Mouse (Mus musculus): Measurements from ENCODE around the gene Itgav. TPM values are rescaled to one million over a fixed set of nuclear protein-coding genes. Genes with fewer than 3 reads are reported as not detected.

Gene Itgav
- polyA plus RNA-seq, 1 experiment from 2014 or later, result 78.7 TPM

DNA sequence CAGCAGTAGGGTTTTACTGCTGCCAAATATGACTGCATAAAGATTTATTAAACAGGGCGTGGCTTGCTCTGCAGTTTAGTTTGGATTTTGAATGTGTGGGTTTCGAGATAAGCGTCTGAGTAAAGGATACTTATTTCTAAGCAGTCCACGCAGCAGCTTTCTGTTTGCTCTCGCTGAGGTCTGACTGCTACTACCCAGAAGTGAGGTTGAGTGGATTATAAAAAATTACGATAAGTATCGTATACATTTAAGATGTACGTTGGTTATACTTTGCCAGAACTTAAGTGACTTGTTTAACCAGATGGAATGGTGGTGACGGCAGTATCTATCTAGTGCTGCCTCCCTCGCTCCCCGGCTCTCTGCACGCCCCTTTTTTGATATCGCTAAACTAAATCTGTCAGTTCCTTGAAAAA is 9.8 kb downstream of the Itgav start:
- Histone ChIP-seq H3K4me3 (replicated peaks) (no peak overlapping the region), H3K27ac (no peak overlapping the region), H3K9ac (replicated peaks) (no peak overlapping the region), H3K9me3 (no peaks in the 10 kb centered on the region), H3K4me2 (no peak overlapping the region), H3K27me3 (no peaks in the 10 kb centered on the region), H3K36me3 (peaks cover 37% of the 10 kb centered on the region), H3K4me1 (replicated peaks) (peaks cover 10% of the 10 kb centered on the region)
- 87% methylated on average over 13 of the region's 13 CpGs for WGBS
- no peak for ATAC-seq (ENCODE audit: insufficient number of reproducible peaks, insufficient read depth, low FRiP score, low TSS enrichment, low read depth)

DNA sequence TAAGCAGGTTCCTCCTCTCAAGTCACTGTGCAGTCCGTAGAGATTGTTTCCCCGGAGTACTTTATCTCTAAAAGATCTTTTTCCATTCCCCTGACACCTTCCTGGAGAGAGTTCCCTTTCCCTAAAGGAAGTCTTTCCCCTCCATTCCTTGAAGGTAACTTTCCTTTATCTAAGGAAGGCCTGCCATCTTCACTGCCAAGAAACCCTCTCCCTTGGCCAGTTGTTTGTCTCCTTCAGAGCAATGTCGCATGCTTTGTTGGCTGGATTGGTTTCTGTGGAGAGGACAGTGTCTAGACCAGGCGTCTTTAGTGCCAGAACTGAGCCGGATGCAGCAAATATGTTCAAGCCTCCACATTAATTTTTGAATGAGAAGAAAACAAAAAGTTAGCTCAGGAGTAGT is 11.1 kb downstream of the Itgav start:
- Histone ChIP-seq H3K9me3 (no peaks in the 10 kb centered on the region), H3K27me3 (no peaks in the 10 kb centered on the region), H3K36me3 (peaks cover 37% of the 10 kb centered on the region), H3K27ac (no peak overlapping the region), H3K4me2 (no peak overlapping the region), H3K9ac (replicated peaks) (no peak overlapping the region), H3K4me3 (replicated peaks) (no peak overlapping the region), H3K4me1 (replicated peaks) (peaks cover 8% of the 10 kb centered on the region)
- WGBS, result 90% methylated on average over 5 of the region's 5 CpGs
- ATAC-seq (ENCODE audit: insufficient number of reproducible peaks, insufficient read depth, low FRiP score, low TSS enrichment, low read depth), result no peak

DNA sequence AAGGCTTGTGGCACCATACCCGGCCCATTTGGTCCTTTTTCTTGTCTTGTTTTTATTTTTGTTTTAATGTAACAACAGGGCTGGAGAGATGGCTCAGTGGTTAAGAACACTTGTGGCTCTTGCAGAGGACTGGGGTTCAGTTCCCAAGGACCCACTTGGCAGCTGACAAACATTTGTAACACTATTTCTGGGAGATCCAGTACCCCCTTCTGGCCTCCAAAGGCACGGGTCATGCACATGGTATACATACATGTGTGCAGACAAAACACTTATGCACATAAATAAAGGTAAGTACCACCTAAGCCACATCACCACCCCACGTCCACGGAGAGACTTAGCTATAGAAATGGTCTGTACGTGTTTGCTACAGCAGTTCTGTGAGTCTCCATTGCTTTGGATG is 12.6 kb downstream of the Itgav start:
- WGBS, result 95% methylated on average over 5 of the region's 5 CpGs
- H3K4me3 ChIP-seq (replicated peaks), result no peak overlapping the region
- H3K36me3 ChIP-seq, result peaks cover 31% of the 10 kb centered on the region
- no peak overlapping the region for H3K9ac ChIP-seq (replicated peaks)
- H3K27ac ChIP-seq, result no peak overlapping the region
- no peak overlapping the region for H3K4me2 ChIP-seq
- ATAC-seq (ENCODE audit: insufficient number of reproducible peaks, insufficient read depth, low FRiP score, low TSS enrichment, low read depth), result no peak
- H3K9me3 ChIP-seq, result no peaks in the 10 kb centered on the region
- peaks cover 13% of the 10 kb centered on the region for H3K4me1 ChIP-seq (replicated peaks)
- H3K27me3 ChIP-seq, result no peaks in the 10 kb centered on the region

DNA sequence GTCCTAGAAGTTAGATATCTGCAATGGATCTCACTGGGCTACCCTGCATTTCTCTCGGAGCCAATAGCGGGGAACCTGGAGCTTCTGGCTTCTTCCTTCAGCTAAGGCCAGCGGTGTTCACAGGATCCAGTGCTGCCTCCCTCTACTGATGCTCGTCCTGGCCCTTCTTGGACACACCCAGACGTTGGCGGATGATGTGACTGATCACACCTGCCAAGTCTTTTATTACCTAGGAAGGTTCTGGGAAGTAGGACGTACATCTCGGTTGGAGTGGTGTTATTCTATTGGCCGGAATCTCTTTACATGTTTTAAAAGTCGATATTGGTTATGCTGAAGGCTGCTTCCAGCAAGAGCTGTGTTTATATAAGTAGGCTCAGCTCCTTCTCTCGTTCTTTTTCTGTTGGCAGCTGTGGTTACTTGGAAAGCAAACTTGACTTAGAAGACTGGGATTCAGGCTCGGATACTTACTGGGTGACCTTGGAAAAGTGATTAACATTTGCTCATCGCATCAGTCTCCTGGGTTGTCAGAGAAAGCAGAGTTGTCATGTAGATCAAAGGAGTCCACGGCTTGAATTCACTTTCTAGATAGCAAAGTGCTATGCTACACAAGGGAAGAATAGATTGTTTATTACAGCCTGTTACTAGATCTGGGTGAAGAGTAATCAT is 14.5 kb downstream of the Itgav start:
- WGBS, result 87% methylated on average over 14 of the region's 14 CpGs
- ATAC-seq (ENCODE audit: insufficient number of reproducible peaks, insufficient read depth, low FRiP score, low TSS enrichment, low read depth), result no peak

DNA sequence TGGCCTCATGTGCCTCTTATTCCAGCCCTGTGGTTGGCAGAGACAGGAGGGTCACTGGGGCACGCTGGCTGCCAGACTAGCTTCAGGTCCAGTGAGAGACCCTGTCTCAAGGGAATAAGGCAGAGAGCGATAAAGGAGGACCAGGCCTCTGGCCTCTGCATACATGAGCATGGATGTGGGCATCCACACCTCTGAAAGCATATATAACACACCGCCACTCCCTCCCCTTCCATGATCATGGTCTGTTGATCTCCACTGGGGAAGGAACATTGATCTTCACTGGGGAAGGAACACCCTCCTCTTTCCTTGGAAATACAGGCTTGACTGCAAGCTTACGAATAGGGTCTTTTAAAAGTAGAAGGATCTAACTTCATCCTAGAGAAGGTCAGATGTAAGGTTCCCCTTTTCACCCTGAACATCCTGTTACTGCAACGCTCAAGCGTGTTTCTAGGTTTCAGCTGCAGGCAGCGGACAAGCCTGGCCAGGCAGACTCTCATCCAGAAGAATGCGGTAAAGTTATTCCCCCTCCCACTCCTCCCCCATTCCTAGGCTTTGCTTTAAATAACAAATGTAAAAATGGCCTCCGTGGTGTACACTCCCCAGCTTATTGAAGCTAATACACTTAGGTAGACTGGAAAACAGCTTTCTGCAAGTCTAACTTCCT is 15.4 kb downstream of the Itgav start:
- Histone ChIP-seq H3K27me3 (no peaks in the 10 kb centered on the region), H3K4me2 (no peak overlapping the region), H3K4me3 (replicated peaks) (no peak overlapping the region), H3K36me3 (peaks cover 29% of the 10 kb centered on the region), H3K9me3 (no peaks in the 10 kb centered on the region), H3K4me1 (replicated peaks) (peaks cover 13% of the 10 kb centered on the region), H3K9ac (replicated peaks) (no peak overlapping the region), H3K27ac (no peak overlapping the region)
- WGBS, result 75% methylated on average over 9 of the region's 9 CpGs
- ATAC-seq (ENCODE audit: insufficient number of reproducible peaks, insufficient read depth, low FRiP score, low TSS enrichment, low read depth), result no peak

More for the DNA sequence above, 14.5 kb downstream of the Itgav start:
- Histone ChIP-seq H3K4me1 (replicated peaks) (peaks cover 13% of the 10 kb centered on the region), H3K4me2 (no peak overlapping the region), H3K4me3 (replicated peaks) (no peak overlapping the region), H3K27ac (no peak overlapping the region), H3K9me3 (no peaks in the 10 kb centered on the region), H3K9ac (replicated peaks) (no peak overlapping the region), H3K27me3 (no peaks in the 10 kb centered on the region), H3K36me3 (peaks cover 24% of the 10 kb centered on the region)

DNA sequence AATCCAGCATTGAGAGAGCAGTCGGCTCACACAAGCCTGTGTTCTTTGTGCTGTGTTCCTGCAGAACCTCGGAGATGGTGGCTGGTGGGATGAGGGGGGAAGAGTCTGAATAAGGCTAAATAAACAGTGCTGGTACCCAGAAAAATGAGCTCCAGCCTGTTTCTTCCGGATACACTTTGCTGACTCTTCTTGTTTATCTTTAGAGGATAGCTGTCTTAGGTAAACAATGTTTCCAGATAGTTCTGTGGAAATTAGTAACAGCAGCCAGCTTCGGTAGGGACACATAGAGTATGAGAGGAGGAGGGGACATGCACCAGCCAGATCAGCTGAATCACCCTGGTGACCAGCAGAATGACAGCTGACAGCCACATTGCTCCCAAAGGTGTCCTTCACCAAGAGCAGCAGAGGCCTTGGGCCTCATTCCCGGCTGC is 16.4 kb downstream of the Itgav start:
- Histone ChIP-seq H3K27me3 (no peaks in the 10 kb centered on the region), H3K4me3 (replicated peaks) (no peak overlapping the region), H3K36me3 (peaks cover 39% of the 10 kb centered on the region), H3K9me3 (no peaks in the 10 kb centered on the region), H3K4me1 (replicated peaks) (peaks cover 13% of the 10 kb centered on the region), H3K9ac (replicated peaks) (no peak overlapping the region), H3K4me2 (no peak overlapping the region), H3K27ac (no peak overlapping the region)
- WGBS, result 52% methylated on average over 5 of the region's 5 CpGs
- ATAC-seq (ENCODE audit: insufficient number of reproducible peaks, insufficient read depth, low FRiP score, low TSS enrichment, low read depth), result no peak

DNA sequence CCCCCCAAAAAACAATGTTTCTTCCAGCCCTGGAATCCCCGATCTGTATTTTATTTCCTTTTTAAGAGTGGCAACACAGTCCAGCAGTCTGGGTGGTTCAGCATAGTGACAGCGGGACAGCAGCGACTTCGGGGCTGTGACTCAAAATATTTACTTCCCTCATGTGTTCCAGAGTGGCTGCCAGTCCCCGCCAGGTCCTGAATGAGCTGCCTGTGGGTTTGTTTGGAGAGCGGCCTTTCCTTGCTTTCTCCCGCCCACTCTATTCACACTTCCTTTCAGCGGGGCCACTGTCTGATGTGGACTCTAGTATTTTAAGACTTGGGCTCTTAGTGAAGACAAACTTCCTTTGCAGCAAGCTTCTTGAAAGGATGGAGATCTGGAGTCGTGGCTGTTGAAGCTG is 18.0 kb downstream of the Itgav start:
- H3K9me3 ChIP-seq, result no peaks in the 10 kb centered on the region
- H3K9ac ChIP-seq (replicated peaks), result no peak overlapping the region
- H3K27me3 ChIP-seq, result no peaks in the 10 kb centered on the region
- no peak overlapping the region for H3K4me2 ChIP-seq
- H3K36me3 ChIP-seq, result peaks cover 37% of the 10 kb centered on the region
- 67% methylated on average over 9 of the region's 9 CpGs for WGBS
- H3K4me3 ChIP-seq (replicated peaks), result no peak overlapping the region
- no peak overlapping the region for H3K27ac ChIP-seq
- ATAC-seq (ENCODE audit: insufficient number of reproducible peaks, insufficient read depth, low FRiP score, low TSS enrichment, low read depth), result no peak
- peaks cover 13% of the 10 kb centered on the region for H3K4me1 ChIP-seq (replicated peaks)

DNA sequence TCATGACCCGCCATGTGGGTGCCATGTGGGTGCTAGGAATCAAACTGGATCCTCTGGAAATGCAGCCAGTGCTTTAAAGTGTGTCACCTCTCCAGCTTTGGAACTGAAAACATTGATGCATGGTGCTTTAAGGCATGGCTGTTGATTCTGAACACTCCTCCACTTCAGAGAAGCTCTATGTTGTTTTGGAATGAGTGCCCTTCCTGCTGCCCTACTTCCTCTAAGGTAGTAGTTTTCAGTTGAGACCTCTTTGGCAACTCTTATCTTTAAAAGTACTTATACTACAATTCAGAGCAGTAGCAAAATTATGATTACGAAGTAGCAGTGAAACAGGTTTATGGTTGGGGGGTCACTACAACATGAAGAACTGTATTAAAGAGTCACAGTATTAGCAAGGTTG is 18.6 kb downstream of the Itgav start:
- WGBS, result 90% methylated on average over 2 of the region's 2 CpGs
- H3K27me3 ChIP-seq, result no peaks in the 10 kb centered on the region
- no peak overlapping the region for H3K4me2 ChIP-seq
- H3K9ac ChIP-seq (replicated peaks), result no peak overlapping the region
- no peak overlapping the region for H3K27ac ChIP-seq
- no peak for ATAC-seq (ENCODE audit: insufficient number of reproducible peaks, insufficient read depth, low FRiP score, low TSS enrichment, low read depth)
- peaks cover 13% of the 10 kb centered on the region for H3K4me1 ChIP-seq (replicated peaks)
- H3K4me3 ChIP-seq (replicated peaks), result no peak overlapping the region
- H3K36me3 ChIP-seq, result peaks cover 41% of the 10 kb centered on the region
- H3K9me3 ChIP-seq, result no peaks in the 10 kb centered on the region

DNA sequence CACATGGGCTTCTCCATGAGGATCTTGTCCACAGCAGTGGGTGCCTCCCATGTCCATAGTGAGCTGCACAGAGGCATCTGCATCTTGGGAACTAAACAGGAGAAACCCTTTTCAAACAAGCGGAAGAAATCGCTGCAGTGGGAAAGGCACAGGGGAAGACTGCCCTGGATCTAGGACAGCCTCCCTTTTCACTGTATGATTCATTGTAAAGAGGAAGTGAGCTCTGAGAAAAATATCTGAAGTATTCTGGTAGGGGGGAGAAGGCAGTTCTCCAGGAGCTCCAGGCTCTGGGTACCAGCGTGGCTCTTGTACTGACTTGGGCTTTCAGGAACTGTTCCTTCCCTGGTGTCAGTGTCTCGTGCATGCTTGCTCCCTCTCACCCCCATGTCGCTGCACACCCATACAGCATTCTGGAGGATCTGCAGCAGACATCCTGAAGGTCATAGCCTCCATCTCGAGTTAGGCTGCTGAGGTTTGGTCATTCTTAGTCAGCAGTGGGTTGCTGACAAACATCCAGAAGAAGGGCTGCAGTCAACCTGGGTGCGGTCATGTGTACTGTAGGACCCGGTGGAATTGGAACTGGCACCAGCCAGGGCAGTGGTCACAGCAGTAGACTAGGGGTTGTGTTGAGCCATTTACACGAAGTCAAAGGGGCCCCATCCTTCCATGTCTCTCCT is 20.2 kb downstream of the Itgav start:
- Histone ChIP-seq H3K4me3 (replicated peaks) (no peak overlapping the region), H3K27me3 (no peaks in the 10 kb centered on the region), H3K4me2 (no peak overlapping the region), H3K36me3 (peaks cover 41% of the 10 kb centered on the region), H3K4me1 (replicated peaks) (peaks cover 10% of the 10 kb centered on the region), H3K27ac (no peak overlapping the region), H3K9me3 (no peaks in the 10 kb centered on the region), H3K9ac (replicated peaks) (no peak overlapping the region)
- ATAC-seq (ENCODE audit: insufficient number of reproducible peaks, insufficient read depth, low FRiP score, low TSS enrichment, low read depth), result no peak
- WGBS, result 91% methylated on average over 9 of the region's 9 CpGs

DNA sequence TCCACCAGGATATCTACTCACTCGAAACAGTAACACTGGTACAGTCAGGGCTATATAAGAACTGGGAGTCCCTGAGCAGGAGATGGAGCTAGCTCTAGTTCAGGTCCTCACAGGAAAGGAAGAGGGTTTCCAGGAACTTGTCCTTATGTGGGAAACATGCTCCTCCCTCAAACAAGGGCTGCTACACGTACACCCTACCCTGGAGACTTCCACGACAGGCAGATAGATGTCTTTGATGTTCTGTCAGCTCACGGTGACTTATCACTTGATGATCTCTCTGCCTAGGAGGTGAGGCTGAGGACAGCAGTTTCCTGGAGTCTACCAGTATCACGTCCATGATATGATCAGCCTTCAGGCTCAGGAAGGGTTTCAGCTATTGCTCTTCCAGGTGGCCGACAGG is 21.1 kb downstream of the Itgav start:
- WGBS, result 49% methylated on average over 6 of the region's 6 CpGs
- Histone ChIP-seq H3K4me3 (replicated peaks) (no peak overlapping the region), H3K4me1 (replicated peaks) (peaks cover 5% of the 10 kb centered on the region; the same call in 1 of the 2 replicates), H3K4me2 (no peak overlapping the region), H3K9ac (replicated peaks) (no peak overlapping the region), H3K9me3 (no peaks in the 10 kb centered on the region), H3K27ac (no peak overlapping the region), H3K27me3 (no peaks in the 10 kb centered on the region), H3K36me3 (peaks cover 44% of the 10 kb centered on the region)
- no peak for ATAC-seq (ENCODE audit: insufficient number of reproducible peaks, insufficient read depth, low FRiP score, low TSS enrichment, low read depth)

DNA sequence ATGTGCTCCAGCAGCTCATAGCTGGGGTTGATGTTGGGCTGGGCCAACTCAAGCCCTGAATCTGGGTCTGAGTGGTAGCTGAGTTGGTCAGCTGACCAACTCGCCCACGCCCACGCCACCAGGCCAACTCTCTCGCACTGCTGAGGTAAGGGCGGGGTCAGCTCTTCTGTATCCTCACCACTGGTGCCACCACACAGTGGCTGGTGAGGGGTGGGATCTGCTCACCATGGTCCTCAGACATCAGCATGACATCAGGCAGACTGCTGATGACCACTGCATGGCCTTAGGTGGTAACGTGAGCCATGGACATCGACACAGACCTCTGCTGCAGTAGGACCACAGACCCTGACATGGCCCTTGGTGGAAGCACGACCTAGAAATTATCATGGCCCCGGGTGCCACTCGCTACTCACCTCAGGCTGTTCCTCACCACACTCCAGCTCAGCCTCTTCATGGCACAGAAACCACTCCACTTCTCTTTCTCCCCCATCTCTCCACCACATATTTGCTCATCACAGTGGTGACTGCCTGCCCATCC is 24.5 kb downstream of the Itgav start:
- no peaks in the 10 kb centered on the region for H3K27me3 ChIP-seq
- no peak overlapping the region for H3K4me2 ChIP-seq
- H3K27ac ChIP-seq, result no peak overlapping the region
- no peak for ATAC-seq (ENCODE audit: insufficient number of reproducible peaks, insufficient read depth, low FRiP score, low TSS enrichment, low read depth)
- WGBS, result 93% methylated on average over 10 of the region's 10 CpGs
- peaks cover 44% of the 10 kb centered on the region for H3K36me3 ChIP-seq
- no peak overlapping the region for H3K9ac ChIP-seq (replicated peaks)
- no peaks in the 10 kb centered on the region for H3K9me3 ChIP-seq
- H3K4me3 ChIP-seq (replicated peaks), result no peak overlapping the region
- H3K4me1 ChIP-seq (replicated peaks), result no peaks in the 10 kb centered on the region
